Mouse (Mus musculus) left cerebral cortex, adult 9 months (tissue): ENCODE results near the gene Myrf.

Experiments
- DNase-seq, 2 experiments: peaks; one replicate each; pipeline ENCODE4 v3.0.0; 2022; ENCODE audit warnings: low spot score in 2 of 2

Gene Myrf

GRCm38 (mm10) chr19:10240654-10241305, at the start of gene Myrf:
Myrf (minus strand) TSS chr19:10240748.
- peak in 1 of 2 experiments; percentile 68 for DNase-seq

DNA sequence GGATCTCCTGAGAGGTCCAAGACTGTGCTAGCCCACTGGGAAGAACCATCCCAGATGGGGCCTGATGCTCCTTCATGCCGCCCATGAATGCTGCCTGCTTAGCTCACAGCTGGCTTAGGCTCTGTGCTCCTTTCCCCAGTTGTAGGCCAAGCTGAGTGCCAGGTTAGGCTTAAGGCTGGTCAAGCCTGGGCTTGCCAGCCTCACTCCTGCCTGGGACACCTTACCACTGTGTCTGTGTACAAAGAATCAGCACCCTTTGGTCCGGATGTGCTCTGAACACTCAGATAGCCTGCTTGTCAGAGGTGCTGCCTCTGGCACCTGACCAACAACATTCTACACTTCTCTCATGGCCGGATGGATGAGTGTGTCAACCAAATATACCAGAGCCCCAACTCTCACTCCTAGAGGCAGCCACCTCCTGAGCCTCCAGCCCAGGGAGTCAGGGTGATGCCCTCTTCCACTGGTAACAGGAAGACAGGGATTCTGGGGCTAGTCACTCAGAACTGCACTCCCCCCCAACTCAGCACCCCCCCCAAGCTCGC, 49.1 kb upstream of the Myrf start:
- no peak for DNase-seq

GRCm38 (mm10) chr19:10288125-10289040, 47.8 kb upstream of the Myrf start:
- DNase-seq = no peak

GRCm38 (mm10) chr19:10286458-10286872, 45.9 kb upstream of the Myrf start:
- DNase-seq = no peak

DNA sequence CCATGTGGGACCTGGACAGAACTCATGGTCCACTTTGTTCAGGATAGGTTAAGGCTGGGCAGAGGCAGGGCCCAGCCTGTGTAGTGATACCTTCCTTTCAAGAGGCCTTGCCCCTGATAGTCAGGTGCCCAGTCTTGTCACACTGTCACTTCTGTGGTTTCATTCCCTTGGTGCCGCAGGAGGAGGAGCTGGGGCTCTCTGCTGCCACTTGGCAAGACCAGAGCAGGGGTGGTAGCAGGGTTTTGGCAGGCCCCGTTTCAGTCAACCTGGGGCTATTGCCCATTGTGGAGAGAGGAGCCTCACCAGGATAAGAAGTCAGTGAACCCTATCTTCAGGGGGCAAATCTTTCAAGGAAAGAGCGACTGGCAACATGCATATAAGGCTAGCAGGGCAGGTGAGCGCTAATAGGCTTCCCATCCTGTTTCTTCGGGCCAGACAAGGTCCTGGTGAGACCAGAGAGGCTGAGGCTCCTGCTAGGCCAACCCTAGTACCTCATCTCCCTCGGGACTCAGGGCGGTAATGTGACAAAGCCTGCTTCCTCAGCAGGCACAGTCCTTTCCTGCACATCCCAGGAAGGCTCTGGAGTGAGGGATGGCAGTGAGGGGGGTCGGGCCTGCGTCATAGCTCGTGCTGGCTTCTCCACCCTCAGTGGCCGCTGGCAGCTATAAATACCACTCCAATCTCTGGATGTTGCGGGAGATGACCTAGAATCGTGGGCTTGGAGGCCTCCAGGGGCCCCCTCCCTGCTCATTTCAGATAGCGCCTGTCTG, 40.4 kb upstream of the Myrf start:
- DNase-seq = no peak

DNA sequence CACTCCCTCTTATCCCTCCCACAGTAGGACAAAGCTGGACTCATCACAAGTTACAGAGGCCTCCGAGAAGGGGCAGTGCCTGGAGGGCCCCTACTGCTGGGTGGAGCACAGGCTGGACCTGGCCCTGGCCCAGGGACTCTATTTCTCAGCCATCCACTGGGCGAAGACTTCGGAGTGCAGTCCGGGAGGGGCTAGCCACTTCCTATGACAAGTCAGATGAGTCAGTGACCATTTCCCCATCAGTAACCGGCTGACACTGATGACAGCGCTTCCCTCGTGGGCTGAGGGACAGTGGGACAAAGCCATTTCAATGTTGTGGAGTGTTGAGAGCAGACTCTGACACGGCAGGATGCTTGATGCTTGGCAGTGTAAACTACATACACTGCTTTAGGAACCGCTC, 39.1 kb upstream of the Myrf start:
- DNase-seq = no peak

GRCm38 (mm10) chr19:10278669-10279324, 38.2 kb upstream of the Myrf start:
- no peak for DNase-seq

- DNase-seq = no peak
Observed at GRCm38 (mm10) chr19:10277759-10278158, 37.2 kb upstream of the Myrf start.

- no peak for DNase-seq
Observed at GRCm38 (mm10) chr19:10277331-10277730, 36.8 kb upstream of the Myrf start.

DNA sequence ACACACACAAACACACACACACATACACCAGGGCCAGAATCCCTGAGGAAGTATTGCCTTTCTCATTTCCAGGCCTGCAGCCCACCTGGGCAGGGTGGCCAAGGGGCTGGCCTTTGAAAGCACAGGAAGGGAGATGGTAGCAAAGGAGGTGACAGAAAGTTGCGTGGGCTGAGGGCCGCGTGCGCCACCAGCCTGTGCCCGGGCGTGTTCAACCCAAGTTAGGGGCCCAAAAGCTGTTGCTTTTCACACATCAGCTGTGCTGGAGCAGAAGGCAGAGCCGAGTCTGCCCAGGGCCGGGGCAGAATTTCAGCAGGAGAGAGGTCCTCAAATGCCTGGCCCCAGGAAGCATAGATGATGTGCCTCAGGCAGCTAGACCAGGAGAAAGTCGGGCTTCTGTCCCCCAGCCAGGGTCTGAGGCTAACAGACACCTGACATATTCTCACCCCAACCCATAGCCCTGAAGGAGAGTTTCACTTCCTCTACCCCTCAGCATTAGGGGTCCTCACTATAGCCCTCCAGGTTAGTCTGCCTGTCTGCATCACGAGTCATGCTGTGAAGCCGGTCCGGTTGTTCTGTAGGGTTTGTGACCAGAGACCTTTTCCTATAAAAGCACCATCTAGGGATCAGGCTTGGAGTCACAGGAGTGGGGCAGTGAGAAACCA, 36.1 kb upstream of the Myrf start:
- DNase-seq = peak in 1 of 2 experiments; percentile 69

DNA sequence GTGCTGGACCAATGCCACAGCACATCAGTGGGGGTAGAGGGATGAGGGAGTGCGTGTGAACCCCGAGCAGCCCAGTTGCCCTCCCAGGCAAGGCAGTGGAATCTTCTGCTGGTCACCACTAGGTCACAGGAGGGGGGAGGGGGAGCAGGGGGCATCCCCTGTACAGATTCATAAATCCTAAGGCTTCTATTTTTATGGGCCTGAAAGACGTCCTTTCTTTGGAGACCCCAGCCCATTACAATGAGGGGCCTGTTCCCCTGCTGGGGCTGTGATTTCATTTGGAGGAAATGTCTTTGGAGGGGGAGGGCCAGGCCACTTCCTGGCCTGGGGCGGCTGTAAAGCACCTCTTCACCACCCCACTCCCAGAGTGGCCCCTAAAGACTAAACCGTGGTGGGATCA, 33.5 kb upstream of the Myrf start:
- no peak for DNase-seq

GRCm38 (mm10) chr19:10272746-10273145, 32.2 kb upstream of the Myrf start:
- DNase-seq = peak in 1 of 2 experiments; percentile 76

- DNase-seq = no peak
Observed at GRCm38 (mm10) chr19:10271592-10271991, 31.0 kb upstream of the Myrf start.

DNA sequence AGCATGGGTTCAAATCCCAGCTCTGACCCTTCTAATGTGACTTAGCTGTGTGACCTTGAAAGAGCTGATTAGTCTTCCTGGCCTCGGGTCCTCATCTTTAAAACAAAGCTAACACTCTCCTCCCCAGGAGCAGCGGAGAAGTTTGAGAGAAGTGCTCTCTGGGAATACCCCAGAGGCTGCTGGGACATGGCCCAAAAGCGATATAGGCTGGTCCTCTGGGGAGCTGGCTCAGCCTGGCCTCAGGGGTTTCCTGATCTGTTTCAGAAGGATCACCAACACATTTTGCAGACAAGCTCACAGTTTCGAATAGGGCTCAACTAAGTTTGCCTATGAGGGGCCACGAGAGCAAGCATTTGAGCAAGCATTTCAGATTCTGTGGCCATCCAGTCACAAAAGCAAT, 29.8 kb upstream of the Myrf start:
- DNase-seq = no peak

- DNase-seq = no peak
Observed at GRCm38 (mm10) chr19:10268851-10269250, 28.3 kb upstream of the Myrf start.

DNA sequence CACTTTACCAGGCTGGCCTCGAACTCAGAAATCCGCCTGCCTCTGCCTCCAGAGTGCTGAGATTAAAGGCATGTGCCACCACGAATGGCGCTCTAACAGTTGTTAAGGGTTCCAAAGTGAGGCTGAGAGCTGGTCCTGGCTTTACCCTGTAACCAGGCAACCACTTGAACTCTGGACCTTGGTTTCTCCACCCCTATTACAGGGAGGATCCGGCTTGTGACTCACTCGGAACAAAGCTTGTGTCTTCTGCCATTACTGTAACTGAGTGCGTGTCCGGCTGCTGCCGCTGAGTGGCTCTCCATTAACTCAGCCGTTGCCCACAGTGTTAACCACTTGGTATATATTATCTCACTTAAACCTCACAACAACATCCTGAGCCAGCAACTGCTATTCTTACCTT, 27.4 kb upstream of the Myrf start:
- DNase-seq = no peak

- DNase-seq = no peak
Observed at GRCm38 (mm10) chr19:10267057-10267456, 26.5 kb upstream of the Myrf start.

GRCm38 (mm10) chr19:10266196-10266850, 25.8 kb upstream of the Myrf start:
- DNase-seq = peak in 1 of 2 experiments; percentile 79

- DNase-seq = no peak
Observed at GRCm38 (mm10) chr19:10261369-10261768, 20.8 kb upstream of the Myrf start.

DNA sequence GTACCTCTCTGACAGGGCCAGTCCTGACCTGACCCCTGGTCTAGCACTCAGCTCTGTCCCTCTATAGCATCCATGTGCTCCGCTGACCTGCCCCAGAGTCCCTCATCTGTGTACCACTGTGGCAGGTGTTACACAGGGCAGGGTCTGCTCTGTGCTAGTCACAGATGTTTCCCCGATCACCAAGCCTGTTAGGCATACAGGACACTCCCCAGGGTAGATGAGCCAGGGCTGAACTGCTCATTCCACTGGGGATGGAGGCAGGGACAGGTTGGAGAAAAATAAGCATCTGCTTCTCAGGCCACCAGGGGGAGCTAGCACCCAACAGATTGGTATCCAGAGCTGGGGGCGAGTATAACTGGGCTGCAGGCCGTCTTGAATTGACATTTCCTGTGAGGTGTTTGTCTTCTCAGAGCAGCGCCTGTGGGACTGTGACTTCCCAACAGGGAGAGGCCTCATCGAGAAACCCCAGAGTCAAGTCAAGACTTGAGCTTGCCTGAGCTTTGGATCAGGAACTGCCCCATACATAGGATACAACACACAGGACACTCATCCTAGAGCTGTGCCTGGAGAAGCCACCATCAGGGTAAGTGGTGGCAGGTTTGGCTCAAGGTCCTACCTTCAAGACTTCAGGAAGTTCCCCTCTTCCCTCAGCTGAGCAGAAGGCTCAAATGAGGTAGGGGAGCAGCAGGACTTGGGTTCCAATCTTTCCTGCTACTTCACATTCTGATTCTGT, 17.9 kb upstream of the Myrf start:
- DNase-seq = peak in 1 of 2 experiments; percentile 85
